Mouse (Mus musculus): ENCODE results near the gene Cpm. TPM values are rescaled to one million over a fixed set of nuclear protein-coding genes. Genes with fewer than 3 reads are reported as not detected.

Cpm gene
- total and polyA plus RNA-seq, 3 experiments, result 0.27 TPM; not detected in 2

DNA sequence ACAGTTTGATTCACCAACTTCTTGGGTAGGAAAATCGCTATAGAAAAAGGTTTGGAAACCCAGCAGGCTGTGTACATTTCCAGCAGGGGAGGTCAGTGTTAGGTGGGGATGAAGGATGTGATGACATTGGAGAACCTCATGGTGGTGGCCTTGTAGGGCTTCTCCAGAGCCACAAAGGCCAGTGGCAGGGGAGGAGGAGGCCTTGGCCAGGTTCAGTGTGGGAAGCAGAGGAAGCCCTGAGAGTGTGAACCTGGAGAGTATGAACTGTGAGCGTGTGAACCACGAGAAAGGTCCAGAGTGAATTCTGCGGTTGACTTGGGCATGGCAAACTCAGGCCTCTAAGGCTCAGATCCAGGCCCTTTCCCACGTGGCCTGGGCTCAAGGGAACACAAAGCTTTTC lies 99.3 kb downstream of the Cpm start:
- peaks cover 43% of the 10 kb centered on the region for H3K4me1 ChIP-seq (ENCODE audit: insufficient read depth, low read depth, low read length)
- no peak for TF ChIP-seq POLR2AphosphoS5 (IDR thresholded peaks at IDR 0.05; ENCODE audit: insufficient replicate concordance, low read depth, low read length)

DNA sequence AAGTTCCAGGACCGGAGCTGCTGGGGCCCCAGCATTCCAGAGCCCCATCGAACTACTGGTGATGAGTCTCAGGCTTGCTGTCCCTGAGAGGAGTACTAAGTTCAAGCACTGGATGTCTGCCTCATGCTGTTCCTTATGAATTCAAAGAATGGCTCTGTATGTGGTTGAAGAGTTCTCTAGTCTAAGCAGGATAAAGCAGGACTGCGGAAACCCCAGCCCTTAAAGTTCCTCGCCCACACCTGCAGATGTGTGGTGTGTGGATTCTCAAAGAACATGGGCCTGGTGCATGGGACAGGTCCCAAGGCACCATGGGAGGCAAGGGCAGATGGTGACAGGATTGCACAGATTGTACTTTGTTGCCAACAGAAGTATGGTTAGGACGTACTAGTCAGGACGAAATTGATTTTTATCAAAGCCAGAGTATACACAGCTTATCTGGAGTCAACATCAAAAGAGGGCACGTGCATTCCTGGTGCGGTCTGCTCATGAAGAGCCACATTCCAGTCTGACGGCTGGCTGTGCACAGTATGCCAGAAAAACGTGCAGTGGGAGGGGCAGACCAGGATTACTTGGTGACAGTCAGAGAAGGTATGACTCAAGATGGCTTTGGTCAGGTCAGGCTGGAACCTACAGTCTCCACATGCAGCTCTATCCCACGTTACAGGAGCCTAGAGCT lies 100.0 kb downstream of the Cpm start:
- no peak overlapping the region for H3K4me3 ChIP-seq (ENCODE audit: low read depth, low read length)
- peaks cover 45% of the 10 kb centered on the region for H3K4me1 ChIP-seq (ENCODE audit: insufficient read depth, low read depth, low read length)
- no peaks in the 10 kb centered on the region for H3K36me3 ChIP-seq (replicated peaks)
- TF ChIP-seq GATA1 (IDR thresholded peaks at IDR 0.05; ENCODE audit: borderline replicate concordance, low read length) (no peak), GATA2 (IDR thresholded peaks at IDR 0.05; ENCODE audit: borderline replicate concordance, low read depth, low read length) (no peak), POLR2AphosphoS5 (IDR thresholded peaks at IDR 0.05; ENCODE audit: insufficient replicate concordance, low read depth, low read length) (no peak), TAL1 (conservative IDR thresholded peaks at IDR 0.05; ENCODE audit: low read depth, low read length) (no peak), CTCF (IDR thresholded peaks at IDR 0.05; ENCODE audit: low read depth, low read length) (no peak)
- H3K27me3 ChIP-seq (ENCODE audit: insufficient read depth, low read length), result peaks cover 12% of the 10 kb centered on the region
- ATAC-seq (ENCODE audit: extremely low read depth, insufficient number of reproducible peaks, low FRiP score, poor library complexity, severe bottlenecking) (no peak), DNase-seq (ENCODE audit: low spot score) (no peak)
- no peaks in the 10 kb centered on the region for H3K9me3 ChIP-seq (replicated peaks)

More for the DNA sequence above, 99.3 kb downstream of the Cpm start:
- ATAC-seq (ENCODE audit: extremely low read depth, insufficient number of reproducible peaks, low FRiP score, poor library complexity, severe bottlenecking) (no peak), DNase-seq (ENCODE audit: low spot score) (no peak)
- Histone ChIP-seq H3K36me3 (replicated peaks) (no peaks in the 10 kb centered on the region), H3K4me3 (ENCODE audit: low read depth, low read length) (no peak overlapping the region), H3K27me3 (ENCODE audit: insufficient read depth, low read length) (peaks cover 12% of the 10 kb centered on the region), H3K9me3 (replicated peaks) (no peaks in the 10 kb centered on the region)

DNA sequence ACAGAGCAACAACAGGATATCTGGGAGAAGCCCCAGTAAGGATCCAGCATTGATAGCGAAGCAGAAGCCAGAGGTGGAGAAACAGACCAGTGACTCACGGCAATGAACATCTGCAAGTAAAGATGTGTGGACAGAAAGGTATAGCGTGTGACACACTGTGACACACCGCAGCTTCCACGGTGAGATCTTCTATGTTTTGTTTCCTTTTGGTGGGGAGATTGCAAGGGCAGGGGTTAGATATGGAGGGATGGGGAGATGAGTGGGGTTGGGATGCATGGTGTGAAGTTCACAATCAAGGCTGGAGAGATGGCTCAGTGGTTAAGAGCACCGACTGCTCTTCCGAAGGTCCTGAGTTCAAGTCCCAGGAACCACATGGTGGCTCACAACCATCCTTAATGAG lies 100.8 kb downstream of the Cpm start:
- DNase-seq (ENCODE audit: low spot score) (no peak), ATAC-seq (ENCODE audit: extremely low read depth, insufficient number of reproducible peaks, low FRiP score, poor library complexity, severe bottlenecking) (no peak)
- Histone ChIP-seq H3K36me3 (replicated peaks) (no peaks in the 10 kb centered on the region), H3K4me3 (ENCODE audit: low read depth, low read length) (no peak overlapping the region), H3K4me1 (ENCODE audit: insufficient read depth, low read depth, low read length) (peaks cover 45% of the 10 kb centered on the region), H3K9me3 (replicated peaks) (no peaks in the 10 kb centered on the region), H3K27me3 (ENCODE audit: insufficient read depth, low read length) (peaks cover 12% of the 10 kb centered on the region)
- TF ChIP-seq GATA1 (IDR thresholded peaks at IDR 0.05; ENCODE audit: borderline replicate concordance, low read length) (no peak), GATA2 (IDR thresholded peaks at IDR 0.05; ENCODE audit: borderline replicate concordance, low read depth, low read length) (no peak), TAL1 (conservative IDR thresholded peaks at IDR 0.05; ENCODE audit: low read depth, low read length) (no peak), CTCF (IDR thresholded peaks at IDR 0.05; ENCODE audit: low read depth, low read length) (no peak), POLR2AphosphoS5 (IDR thresholded peaks at IDR 0.05; ENCODE audit: insufficient replicate concordance, low read depth, low read length) (no peak)

DNA sequence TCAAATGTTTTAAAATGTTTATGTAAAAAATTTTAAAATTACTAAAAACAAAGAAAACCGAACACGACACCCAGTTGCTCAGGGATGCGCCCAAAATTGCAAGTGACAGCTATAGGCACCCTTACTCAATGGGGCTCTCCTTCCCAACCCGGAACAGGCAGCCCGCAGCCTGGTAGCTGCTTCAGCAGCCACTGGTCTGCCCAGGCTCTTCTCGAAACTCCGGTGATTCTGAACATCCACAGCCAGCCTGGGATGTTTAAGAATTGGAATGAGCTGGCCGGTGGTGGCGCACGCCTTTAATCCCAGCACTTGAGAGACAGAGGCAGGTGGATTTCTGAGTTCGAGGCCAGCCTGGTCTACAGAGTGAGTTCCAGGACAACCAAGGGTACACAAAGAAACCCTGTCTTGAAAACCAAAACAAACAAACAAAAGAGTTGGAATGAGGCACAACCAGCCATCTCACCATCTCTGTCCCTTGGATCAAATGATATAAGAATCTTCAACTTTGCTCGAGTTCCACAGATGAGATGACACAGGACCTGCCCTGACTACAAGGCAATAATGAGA lies 101.4 kb downstream of the Cpm start:
- Histone ChIP-seq H3K36me3 (replicated peaks) (peaks cover 2% of the 10 kb centered on the region), H3K4me1 (ENCODE audit: insufficient read depth, low read depth, low read length) (peaks cover 47% of the 10 kb centered on the region), H3K9me3 (replicated peaks) (no peaks in the 10 kb centered on the region), H3K27me3 (ENCODE audit: insufficient read depth, low read length) (peaks cover 12% of the 10 kb centered on the region), H3K4me3 (ENCODE audit: low read depth, low read length) (no peak overlapping the region)
- DNase-seq (ENCODE audit: low spot score) (no peak), ATAC-seq (ENCODE audit: extremely low read depth, insufficient number of reproducible peaks, low FRiP score, poor library complexity, severe bottlenecking) (no peak)
- TF ChIP-seq GATA1 (IDR thresholded peaks at IDR 0.05; ENCODE audit: borderline replicate concordance, low read length), result no peak
- TF ChIP-seq CTCF (IDR thresholded peaks at IDR 0.05; ENCODE audit: low read depth, low read length), result no peak
- TF ChIP-seq POLR2AphosphoS5 (IDR thresholded peaks at IDR 0.05; ENCODE audit: insufficient replicate concordance, low read depth, low read length), result no peak
- TF ChIP-seq GATA2 (IDR thresholded peaks at IDR 0.05; ENCODE audit: borderline replicate concordance, low read depth, low read length), result no peak
- no peak for TF ChIP-seq TAL1 (conservative IDR thresholded peaks at IDR 0.05; ENCODE audit: low read depth, low read length)

DNA sequence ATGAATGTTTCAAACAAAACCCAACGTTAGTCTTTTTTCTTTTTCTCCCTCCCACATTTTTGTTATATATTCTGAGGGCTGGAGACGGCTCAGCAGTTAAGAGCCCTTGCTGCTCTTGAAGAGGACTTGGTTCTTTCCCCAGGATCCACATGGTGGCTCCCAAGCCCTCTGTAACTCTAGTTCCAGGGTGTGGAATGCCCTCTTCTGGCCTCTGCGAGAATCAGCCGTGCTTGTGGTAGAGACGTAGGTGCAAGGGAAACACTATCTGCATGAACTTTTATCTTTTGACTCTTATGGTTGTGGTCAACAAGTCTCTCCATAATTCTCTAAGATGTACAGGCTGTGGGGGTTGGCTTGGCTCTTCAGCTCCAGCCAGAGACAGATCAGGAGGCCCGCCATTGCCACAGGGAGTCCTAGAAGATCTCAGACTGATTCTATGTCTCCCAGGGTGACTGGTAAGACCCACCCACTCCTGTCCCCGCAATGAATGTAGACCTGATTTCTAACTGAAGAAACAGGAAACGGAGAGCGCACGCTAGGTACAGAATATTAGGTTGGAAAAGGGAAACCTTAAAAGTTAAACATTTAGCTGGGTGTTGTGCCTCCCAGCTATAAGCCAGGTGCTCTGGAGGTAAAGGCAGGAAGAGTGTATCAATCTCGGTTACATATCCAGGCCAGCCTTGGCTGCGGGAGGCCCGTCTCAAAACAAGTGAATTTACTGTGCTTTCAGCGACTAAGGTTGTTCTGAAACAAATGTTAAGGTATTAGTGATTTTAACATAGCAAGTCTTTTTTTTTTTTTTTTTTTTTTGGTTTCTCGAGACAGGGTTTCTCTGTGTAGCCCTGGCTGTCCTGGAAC lies 102.2 kb downstream of the Cpm start:
- Histone ChIP-seq H3K4me3 (ENCODE audit: low read depth, low read length) (no peak overlapping the region; the same call in 1 of the 2 replicates), H3K27me3 (ENCODE audit: insufficient read depth, low read length) (peaks cover 12% of the 10 kb centered on the region), H3K36me3 (replicated peaks) (peaks cover 7% of the 10 kb centered on the region), H3K4me1 (ENCODE audit: insufficient read depth, low read depth, low read length) (peaks cover 49% of the 10 kb centered on the region), H3K9me3 (replicated peaks) (no peaks in the 10 kb centered on the region)
- TF ChIP-seq POLR2AphosphoS5 (IDR thresholded peaks at IDR 0.05; ENCODE audit: insufficient replicate concordance, low read depth, low read length) (no peak), CTCF (IDR thresholded peaks at IDR 0.05; ENCODE audit: low read depth, low read length) (peak; percentile 30), TAL1 (conservative IDR thresholded peaks at IDR 0.05; ENCODE audit: low read depth, low read length) (peak; percentile 55)
- peak; percentile 74 for DNase-seq (ENCODE audit: low spot score)
- peak; percentile 75 for ATAC-seq (ENCODE audit: extremely low read depth, insufficient number of reproducible peaks, low FRiP score, poor library complexity, severe bottlenecking)

DNA sequence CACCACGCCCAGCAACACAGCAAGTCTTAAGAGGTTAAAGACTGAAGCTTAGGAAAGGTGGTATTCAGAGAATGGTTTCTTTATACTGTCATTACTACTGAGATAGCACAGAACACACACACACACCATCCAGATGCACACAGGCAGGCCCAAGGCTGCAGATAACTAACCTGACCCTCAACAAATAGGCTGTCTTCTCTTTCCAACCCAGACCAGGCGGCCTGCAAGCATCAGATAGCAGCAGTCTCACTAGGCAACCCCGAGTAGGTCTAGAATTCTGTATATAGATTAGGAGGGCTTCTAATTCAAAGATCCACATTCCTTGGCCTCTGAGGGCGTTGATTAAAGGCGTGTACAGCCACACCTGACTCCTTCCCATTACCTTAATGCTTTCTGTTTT lies 102.9 kb downstream of the Cpm start:
- Histone ChIP-seq H3K27me3 (ENCODE audit: insufficient read depth, low read length) (peaks cover 12% of the 10 kb centered on the region), H3K4me1 (ENCODE audit: insufficient read depth, low read depth, low read length) (peaks cover 56% of the 10 kb centered on the region), H3K36me3 (replicated peaks) (peaks cover 15% of the 10 kb centered on the region), H3K4me3 (ENCODE audit: low read depth, low read length) (no peak overlapping the region; the same call in 1 of the 2 replicates), H3K9me3 (replicated peaks) (no peaks in the 10 kb centered on the region)
- DNase-seq (ENCODE audit: low spot score) (peak; percentile 54), ATAC-seq (ENCODE audit: extremely low read depth, insufficient number of reproducible peaks, low FRiP score, poor library complexity, severe bottlenecking) (peak; percentile 82)
- TF ChIP-seq TAL1 (conservative IDR thresholded peaks at IDR 0.05; ENCODE audit: low read depth, low read length) (peak; percentile 89), CTCF (IDR thresholded peaks at IDR 0.05; ENCODE audit: low read depth, low read length) (no peak), GATA2 (IDR thresholded peaks at IDR 0.05; ENCODE audit: borderline replicate concordance, low read depth, low read length) (0 out of 2 replicates have a peak, but pooled peaks have one; percentile 37), POLR2AphosphoS5 (IDR thresholded peaks at IDR 0.05; ENCODE audit: insufficient replicate concordance, low read depth, low read length) (no peak), GATA1 (IDR thresholded peaks at IDR 0.05; ENCODE audit: borderline replicate concordance, low read length) (no peak)
